Mouse (Mus musculus): Measurements from ENCODE around the gene Nrxn1. TPM values are rescaled to one million over a fixed set of nuclear protein-coding genes. Genes with fewer than 3 reads are reported as not detected.
A peak's percentile ranks its signal among the peaks of the same experiment; 100 is the strongest.

Nrxn1 gene
- total RNA-seq, 2 experiments from 2014 or later = 1.9 to 2.6 TPM

DNA sequence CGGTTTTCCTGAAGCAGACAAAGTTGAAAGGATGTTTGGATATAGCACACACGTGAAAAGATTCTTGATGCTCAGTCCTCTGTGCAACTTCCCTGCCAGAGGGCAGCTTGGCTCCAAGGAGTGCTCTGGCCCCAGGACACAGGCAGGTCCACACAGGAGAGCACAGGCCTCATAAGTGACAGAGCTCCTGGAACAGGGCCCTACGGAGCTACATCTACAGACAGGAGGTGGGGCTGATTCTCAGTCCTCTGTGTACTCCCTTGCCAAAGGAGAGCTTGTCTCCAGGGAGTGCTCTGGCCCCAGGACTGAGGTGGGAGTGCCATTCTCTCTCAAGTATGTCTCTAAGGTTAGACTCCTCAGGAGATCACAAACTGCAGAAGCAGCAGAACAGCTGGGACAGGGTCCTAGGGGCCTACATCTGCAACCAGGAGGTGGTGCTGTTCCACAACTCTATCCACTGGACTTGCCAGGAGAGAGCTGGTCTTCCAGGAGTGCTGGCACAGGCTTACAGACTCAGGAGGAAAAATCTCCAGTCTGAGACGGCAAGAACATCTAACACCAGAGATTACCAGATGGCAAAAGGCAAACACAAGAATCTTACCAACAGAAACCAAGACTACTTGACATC is 129.9 kb downstream of the Nrxn1 start:
- peak; percentile 16 to 23 for DNase-seq

DNA sequence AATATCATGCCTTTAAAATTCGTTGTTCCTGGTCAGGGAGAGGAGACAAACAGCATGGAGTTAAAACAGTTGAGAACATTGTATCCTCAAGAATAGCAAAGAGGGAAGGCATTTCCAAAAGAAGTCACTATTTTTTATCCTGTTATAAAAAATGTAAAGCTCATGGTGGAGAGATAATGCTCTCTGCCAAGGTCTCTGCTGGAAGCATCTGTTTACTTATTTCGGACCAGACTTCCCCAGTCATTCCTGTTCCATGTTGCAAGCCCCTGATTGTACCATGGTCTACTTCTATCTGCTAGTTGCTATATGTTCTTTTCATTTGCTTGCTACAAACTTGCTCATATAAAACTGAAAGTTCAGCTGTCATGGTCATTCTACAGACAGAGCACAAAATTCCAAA is 137.7 kb downstream of the Nrxn1 start:
- no peak for DNase-seq

DNA sequence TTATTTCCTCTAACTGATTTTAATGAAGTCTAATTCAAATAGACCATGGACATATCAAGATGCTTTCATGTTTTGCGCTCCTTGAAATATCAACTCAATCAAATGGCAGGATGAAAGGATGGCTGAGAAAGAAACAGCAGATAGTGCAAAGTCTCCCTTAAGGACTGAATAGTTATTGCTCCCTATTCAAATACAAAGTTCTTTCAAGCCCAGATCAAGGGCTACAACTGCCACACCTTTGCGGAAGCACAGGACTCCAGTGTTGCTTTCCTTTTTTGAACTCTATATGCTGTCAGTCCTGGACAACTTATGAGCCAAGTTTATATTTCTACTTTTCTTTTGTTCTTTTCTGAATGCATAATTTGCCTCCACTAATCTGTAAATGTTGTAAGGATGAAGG is 157.9 kb downstream of the Nrxn1 start:
- no peak for DNase-seq

DNA sequence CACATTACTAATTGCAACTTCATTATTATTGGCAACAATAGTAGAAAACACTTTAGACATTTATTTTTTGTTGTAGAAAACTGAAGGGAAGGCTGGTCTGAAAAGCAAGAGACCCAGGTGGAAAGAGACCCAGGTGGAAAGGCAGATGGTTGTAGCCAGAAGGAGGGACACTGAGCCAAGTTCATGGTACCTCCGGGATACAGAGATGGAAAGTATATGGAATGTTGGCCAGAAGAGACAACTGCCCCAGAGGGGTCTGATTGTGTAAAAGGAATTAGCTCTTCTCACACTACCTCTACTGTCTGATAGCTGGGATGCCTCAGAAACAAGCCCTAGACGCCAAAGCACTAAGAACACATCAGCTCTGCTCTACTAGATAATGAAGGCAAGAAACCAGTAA is 179.6 kb downstream of the Nrxn1 start:
- DNase-seq = no peak

DNA sequence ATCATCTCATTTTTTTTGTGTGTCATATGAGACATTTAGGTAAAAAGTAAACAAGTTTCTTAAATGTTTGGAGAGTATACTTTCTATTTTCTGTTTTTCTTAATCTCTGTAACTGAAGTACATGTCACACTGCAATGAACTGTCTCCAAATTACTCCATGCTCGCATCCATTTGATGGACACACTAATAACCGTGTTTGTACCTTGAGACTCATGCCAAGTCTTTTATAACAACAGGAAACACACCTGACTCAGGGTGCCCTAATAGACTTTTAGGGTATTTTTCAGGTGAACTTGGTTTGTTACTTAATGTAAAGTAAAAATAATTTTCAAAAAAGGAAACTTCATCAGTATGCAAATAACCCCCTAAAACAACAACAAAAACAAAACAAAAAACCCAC is 180.1 kb downstream of the Nrxn1 start:
- no peak for DNase-seq

DNA sequence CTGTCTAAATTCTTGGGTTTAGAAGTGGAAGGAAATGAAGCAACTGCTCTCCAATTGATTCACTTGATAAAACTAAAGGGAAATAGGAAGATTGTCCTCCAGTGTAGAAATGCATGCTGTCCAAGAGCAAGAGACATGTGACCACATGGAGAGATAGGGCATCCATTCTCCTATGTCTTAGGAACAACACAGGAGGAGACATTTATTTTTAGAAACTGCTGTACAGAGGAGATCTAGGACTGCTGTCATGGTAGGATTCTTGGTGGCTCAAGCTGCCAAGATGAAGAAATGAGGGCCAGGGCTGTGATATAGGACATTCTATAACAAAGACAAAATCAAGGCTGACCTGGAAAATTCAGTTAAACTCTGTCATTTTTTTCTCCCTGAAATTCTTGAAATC is 180.5 kb downstream of the Nrxn1 start:
- no peak for DNase-seq

DNA sequence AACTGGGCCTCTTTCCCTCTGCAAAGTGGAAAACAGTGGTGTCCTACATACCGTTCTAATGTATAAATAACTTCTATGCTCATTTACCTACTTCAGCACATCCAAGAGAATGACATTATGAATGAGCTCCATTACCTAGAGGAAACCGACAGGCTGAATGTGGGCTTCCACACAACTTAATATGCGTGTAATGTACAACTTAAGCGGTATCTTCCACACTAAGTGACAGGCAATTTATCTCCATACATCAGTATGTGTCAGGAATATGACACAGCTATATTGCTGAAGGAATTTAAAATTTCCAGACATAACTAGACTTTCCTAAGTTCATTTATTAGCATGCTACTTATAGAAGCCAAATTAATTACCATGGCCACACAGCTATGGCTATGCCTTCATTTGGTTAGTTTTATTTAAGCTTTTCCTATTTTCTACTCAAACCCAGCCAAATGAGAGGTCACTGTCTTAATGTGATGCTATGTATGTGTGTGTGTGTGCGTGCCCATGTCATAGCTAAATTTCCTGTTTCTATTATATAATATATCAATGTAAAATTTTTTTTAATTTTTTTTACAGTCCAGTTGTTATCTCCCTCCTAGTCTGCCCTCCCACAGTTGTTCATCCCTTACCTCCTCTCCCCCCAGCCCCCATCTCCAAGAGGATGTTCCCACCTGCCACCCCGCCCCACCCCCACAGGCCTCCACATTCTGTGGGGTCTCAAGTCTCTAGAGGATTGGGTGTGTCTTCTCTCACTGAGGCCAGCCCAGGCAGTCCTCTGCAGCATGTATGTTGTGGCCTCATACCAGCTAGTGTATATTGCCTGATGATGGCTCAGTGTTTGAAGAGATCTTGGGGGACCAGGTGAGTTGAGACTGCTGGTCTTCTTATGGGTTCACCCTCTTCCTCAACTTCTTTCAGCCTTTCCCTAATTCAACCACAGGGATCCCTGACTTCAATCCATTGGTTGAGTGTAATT is 186.5 kb downstream of the Nrxn1 start:
- DNase-seq = no peak

DNA sequence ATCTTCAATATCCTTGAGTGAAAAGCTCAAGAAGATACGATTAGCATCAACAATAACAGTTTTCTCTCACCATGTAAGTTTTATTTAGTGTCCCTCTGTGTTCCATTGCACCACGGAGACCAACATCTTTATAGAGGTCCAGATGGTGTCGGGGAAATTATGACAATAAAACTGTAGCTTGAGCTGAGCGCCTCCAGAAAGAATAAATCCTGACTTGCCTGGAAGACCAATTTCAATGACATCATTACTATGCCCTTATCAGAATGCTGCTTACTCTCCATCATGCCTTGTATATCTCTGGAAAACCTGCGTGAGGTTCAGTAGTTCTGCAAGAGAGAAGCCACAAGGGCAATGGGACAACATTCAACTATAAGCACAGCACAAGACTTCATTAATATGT is 187.7 kb downstream of the Nrxn1 start:
- no peak for DNase-seq

DNA sequence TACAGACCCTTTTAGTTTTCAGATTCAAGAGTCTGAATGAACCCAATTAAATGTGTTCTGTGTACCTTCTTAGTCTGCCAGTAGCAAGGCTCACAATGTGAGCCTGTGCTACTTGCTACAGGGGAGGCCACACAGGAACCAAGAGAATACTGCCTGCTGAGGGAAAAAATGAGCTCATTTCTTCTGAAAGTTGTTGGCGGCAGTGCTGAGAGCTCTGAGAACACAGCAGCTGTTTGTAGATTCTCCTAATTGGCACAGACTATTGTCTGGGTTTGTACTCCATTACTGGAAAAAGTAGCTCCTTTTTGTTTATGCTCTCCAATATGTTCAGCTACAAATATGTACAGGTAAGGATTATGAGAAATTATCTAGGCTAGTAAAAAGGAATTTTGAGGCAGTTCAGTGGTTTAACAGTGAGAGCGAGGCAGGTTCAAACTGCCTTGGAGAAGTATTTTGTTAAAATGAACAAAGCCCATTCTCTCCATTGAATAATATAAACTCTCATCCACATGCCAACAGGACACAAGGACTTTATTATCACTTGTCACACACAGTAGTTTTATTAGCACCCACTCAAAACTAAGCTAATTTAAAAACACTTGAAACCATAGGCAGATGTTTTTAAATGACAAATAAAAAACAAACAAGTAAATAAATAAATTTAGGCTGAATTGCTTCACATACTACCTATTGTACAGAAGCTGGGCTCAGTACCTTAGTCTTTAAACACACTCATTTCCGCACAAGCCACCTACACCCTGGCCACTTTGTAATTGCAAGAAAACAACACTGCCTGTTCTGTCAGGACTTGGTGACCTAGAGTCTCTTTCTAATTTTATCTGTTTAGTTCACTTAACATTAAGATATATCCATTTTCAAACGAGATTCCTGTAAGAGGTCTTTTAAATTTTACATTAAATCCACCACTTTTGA is 200.3 kb downstream of the Nrxn1 start:
- DNase-seq = peak; percentile 11 to 36

DNA sequence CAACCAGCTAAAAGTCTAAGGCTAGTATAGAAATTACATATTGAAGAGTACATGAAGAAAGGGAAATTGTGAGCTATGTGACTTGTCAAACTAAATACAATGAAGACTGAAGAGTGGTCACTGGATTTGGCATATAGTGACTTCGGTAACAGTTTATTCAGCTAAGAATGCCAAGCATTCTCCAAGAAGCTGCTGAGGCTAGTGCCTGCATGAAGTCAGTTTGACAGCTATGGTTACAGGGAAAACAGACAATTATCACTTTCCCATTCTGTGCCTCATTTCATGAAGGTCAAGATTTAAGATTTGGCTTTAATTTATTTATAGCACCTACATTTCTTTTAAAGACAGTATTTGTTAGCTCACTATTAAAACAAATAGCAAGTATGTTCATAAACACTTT is 201.2 kb downstream of the Nrxn1 start:
- no peak for DNase-seq

DNA sequence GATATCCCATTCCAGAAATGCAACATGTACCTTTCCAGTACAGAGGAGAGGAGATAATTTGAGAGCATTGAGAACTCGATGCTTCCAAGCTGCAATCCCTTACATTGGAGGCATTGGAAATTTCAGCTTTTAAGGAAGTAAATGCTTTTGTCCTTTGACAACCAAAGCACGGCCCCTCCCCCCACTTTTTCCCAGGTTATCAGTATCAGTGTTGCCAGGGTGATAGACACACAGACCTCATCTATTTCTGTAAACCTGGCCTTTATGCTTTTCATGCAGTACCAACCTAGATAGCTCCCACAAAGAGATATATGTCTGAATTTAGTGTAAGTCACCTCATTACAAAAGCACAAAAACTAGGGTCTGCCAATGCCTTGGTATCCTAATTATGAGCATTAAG is 235.6 kb downstream of the Nrxn1 start:
- no peak for DNase-seq

DNA sequence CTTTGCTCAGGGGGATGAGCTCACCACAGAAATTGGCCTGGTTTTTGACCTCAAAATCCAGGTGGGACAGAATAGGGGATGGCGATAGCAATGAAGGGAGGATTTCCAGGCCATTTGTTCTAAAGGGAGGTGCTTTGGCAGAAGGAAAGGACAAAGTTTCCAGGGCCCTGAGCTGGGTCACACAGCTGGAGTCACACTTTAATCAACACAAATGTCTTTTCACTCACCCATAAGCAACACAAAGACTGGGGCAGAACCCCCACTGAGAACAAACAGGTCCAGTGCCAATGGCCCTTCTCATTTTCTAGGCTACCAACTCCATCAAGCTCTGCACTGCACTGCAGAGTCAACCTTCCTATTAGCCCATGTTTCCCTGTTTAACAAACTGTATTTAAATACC is 249.0 kb downstream of the Nrxn1 start:
- no peak for DNase-seq

DNA sequence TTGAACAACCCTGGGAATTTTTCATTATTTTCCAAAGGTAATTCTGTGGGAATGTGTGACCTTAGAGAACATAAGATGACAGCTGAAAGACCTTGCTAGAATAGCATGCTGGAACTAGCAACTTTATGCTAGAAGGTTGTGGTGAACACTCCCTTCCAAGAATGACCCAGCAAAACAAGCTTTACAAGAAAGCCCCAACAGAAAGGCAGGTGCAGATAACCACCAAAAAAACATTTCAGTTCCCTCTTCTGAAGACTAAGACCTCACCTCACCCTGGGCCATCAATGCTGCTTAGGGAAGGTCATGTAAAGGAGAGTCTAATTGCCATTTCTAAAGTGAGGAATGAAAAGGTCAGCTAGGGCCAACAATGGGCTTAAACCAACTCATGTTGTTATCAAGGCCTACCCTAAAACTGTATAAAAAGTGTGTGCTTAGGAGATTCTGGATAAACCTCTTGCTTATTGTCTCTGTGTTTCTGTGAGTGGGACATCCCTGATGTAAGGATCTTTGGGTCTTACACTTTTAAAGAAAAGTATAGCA is 249.7 kb downstream of the Nrxn1 start:
- no peak for DNase-seq

DNA sequence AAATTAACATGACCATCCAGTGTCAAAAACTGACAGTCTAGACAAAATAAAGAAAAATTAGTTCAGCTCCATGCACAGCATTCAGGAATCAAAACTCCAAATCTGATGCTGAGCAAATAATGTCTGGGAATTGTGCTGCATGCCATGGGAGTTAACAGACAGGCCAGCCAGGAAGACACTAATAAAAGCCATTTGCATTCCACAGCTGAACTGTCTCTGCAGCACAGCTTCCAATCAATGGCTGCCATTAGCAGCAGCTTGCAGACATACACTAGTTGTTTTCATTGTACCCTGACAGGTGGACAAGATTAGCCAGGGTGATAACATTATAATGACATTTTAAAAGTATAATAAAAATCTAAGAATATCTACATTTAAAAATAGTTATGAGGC is 255.9 kb downstream of the Nrxn1 start:
- DNase-seq = no peak

DNA sequence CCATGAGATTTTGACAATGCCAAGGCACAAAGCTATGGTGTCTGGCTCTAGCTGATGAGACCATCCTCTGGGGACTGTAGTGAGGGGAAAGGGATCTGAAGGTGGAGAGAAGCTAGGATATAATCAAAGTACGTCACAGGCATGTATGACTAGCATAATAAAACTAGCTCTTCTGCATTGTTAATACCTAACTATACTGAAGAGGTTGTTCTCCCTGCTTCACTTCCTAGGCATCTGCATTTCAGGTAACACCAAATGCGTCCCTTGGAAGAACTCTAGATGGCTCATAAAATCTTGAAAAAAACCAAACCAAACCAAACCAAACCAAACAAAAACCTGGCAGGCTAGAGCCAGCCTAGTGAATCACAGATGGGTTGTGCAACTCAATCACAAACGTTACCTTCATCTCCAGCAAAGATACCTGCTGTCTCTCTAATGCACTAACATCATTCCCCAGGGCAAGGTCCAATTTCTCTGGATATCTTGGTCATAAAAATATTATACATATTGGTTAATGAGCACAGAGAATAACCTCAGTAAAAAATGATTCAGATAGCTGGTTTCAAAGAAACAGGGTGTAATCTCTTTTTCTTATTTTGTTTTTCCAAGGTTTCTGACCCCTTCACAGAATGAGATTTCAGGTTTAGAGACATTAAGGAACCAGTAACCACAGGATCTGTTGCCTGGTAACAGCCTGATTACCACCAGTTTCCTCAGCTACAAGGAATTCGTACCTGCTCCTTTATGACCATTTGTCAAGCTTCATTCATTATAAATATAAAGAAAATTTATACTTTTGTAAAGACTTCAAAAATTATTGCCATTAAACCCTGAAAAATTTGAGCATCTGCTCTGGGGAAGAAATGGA is 256.5 kb downstream of the Nrxn1 start:
- DNase-seq = no peak

DNA sequence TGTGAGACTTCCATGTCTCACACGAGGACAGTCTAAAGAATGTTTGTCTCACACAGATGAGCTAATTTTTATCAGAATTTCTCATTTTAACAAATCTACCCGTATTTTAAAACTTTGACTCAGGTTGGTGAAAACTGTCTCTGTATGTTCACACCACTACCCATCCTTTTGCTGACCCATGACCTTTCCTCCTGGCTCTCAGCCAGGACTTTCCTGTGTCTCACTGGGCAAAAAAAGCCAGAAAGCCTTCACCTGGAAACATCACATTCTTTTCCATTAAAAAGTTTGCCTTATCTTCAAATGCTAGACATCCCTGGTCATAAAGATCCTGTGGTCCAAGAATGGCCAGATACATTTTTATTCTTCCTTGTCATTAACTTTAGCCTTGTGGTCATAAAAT is 274.5 kb downstream of the Nrxn1 start:
- no peak for DNase-seq

DNA sequence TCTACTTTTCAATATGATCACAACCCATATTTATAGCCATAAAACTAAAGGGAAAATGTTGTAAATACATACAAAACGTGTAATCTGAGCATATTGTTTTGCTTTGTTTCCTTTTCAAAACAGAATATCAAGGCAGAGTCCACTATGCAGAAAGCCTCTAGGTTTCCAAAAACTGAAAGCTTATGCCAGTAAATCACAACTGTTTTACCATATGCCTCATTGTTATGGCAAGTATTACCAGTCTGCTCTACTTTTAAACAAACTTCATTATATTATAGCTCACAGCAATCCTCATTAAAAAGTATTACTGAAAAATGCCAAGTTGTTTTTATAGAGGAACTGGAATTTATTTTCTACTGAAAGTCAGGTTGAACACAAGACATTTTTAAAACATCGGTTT is 275.0 kb downstream of the Nrxn1 start:
- DNase-seq = no peak

DNA sequence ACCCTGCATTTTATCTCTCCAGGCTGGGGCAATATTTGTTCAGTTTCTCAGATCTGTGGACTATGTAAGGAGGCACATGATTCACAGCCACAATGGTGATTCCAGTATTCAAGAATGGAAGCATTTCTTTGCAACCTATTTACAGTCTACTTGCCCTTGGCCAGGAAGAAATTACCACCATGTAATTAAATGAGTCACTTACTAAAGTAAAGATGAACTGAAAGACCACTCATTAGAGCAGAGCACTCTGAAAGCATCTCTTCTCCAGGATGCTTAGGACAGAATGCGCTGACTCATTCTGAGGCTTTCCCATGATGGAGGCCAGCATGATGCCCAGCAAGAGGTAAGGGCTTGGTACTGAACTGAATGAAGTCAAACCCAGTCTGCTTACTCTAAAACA is 277.6 kb downstream of the Nrxn1 start:
- no peak for DNase-seq

DNA sequence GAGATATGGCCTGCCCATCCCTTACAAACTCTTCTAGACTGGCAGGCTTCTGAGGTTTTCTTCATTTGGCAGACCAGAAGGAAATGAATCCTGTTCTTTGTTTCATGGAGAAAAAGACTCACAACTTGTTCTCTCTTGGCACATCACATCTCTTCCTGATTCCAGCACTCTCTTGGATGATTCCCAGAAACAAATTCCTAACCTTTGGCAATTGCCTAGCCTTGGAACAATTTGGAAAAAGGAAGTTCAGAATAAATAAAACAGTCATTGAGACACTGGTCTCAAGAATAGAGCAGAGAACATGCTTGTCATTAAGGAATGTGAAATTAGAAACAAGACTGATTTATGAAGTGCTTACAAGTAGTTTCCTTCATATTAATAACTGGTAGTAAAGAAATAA is 279.1 kb downstream of the Nrxn1 start:
- DNase-seq = peak; percentile 50 to 63

DNA sequence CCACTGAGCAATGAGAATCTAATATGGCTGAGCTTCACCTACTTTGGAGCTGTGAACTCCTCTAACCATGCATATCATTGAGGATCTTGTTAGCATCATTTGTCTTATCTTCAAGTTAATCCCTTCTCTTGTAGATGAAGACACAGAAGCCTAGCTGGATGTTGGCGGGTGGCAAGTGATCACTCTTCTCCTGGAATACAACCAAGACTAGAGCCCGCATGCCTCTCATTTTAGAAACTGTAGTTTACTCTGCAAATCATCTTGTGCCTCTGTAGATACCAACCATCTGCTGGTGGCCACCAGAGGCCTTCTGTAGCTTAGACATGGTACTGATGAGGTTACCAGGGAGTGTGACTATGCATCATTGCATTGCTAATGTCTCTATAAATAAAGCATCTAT is 280.4 kb downstream of the Nrxn1 start:
- DNase-seq = no peak

All from heart, adult 18-20 months (tissue).